Mouse (Mus musculus) Patski (cell line): ENCODE data around the gene Rnd3. TPM values are rescaled to one million over a fixed set of nuclear protein-coding genes. Genes with fewer than 3 reads are reported as not detected.

Experiments used
- ATAC-seq: fragments of 100-300 bp; one replicate; pipeline ENCODE4 v1.8.0; 2021
- CTCF ChIA-PET: fragments of 350-600 bp; sonication (Branson Sonifier 250); formaldehyde crosslinking; loops from one replicate; lab custom pipeline; 2022; ENCODE audit warnings: inconsistent platforms; lab: Charles Lee
- POLR2A ChIA-PET: fragments of 350-600 bp; sonication (Branson Sonifier 250); formaldehyde crosslinking; loops from one replicate; lab custom pipeline; 2022; ENCODE audit warnings: antibody characterized with exemption, inconsistent platforms; lab: Charles Lee
- DNase-seq: peaks from one replicate; pipeline ENCODE4 v3.0.0-alpha.2; 2011; ENCODE audit warnings: low read depth, low spot score
- H3K27me3 ChIP-seq: fragments of 371-371 bp; one replicate; pipeline ENCODE4 v1.5.1; 2021
- CTCF ChIP-seq: fragments of 100-300 bp; IDR thresholded peaks from one replicate; pipeline ENCODE4 v1.5.1; 2021
- in situ Hi-C: fragments of 300-500 bp; cut with MboI; formaldehyde crosslinking; loops from 3 replicates; pipeline ENCODE4 v1.11.1; 2018; ENCODE audit warnings: low pct_unique_long_range_greater_than_20kb, mixed read lengths
- polyA plus RNA-seq: library from polyadenylated mRNA; unstranded; gene quantifications from one replicate; pipeline ENCODE4 v1.2.3, GENCODE M21; 2021

The Rnd3 gene
- polyA plus RNA-seq, 1 experiment from 2014 or later = 41.4 TPM

DNA sequence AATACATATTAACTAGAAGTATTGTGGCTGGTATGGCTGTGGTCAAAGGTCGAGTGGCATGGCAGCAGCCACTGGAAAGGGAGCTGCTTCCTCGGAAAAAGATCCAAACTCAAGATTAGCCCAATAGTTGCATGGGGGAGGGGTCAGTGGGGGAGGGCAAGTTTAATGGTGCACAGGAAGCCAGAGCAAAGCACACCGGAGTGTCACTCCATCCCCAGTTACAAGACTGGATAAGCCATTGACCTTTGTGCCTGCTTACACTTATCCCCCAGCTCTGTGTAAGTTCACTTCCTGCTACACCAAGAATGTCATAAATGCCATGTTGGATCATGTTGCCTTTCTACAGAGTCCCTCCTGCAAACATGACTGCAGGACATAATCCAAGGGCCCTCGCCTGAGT is 11.2 kb downstream of the Rnd3 start:
- ATAC-seq = no peak
- POLR2A ChIA-PET = interaction anchor here (0.6 to 0.8 kb wide), 3 partner anchors 9 to 672 kb away, joined by 3 to 4 read pairs (median 3); no protein-coding TSS in a partner anchor
- CTCF ChIA-PET = interaction anchor here (1.6 kb wide), 1 partner anchor 12 kb away, joined by 5 read pairs; no protein-coding TSS in a partner anchor
- TF ChIP-seq CTCF = no peak
- in situ Hi-C loops = loop anchor here (25.0 kb wide), 1 partner anchor 1225 kb away; no protein-coding TSS in a partner anchor
- H3K27me3 ChIP-seq = no peaks in the 10 kb centered on the region
- no peak for DNase-seq

DNA sequence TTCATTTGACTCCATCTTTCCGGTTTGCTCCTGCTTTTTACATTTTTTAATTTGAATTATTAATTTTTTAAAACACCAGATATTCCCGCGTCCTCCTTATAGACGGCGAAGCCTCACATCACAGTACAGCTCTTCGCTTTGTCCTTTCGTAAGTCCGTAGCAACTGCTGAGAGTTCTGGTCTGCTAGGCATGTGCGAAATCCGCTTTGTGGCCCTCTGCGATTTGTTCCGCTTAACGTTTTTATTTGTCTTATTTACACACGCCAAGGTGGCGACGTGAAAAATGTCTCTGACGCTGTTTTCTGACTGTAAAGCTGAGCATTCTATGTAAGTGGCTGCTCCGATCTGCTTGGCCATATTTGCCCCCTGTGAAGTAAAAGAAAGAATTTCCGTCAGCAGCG is 16.7 kb downstream of the Rnd3 start:
- no peaks in the 10 kb centered on the region for H3K27me3 ChIP-seq
- no peak for TF ChIP-seq CTCF
- DNase-seq = no peak
- in situ Hi-C loops = loop anchor here (25.0 kb wide), 1 partner anchor 1220 kb away; no protein-coding TSS in a partner anchor
- CTCF ChIA-PET = interaction anchor here (1.4 to 1.5 kb wide), 2 partner anchors 10 to 13 kb away, joined by 3 read pairs; no protein-coding TSS in a partner anchor
- POLR2A ChIA-PET = interaction anchor here (1.0 to 1.6 kb wide), 2 partner anchors 11 to 14 kb away, joined by 3 to 5 read pairs; no protein-coding TSS in a partner anchor
- no peak for ATAC-seq

DNA sequence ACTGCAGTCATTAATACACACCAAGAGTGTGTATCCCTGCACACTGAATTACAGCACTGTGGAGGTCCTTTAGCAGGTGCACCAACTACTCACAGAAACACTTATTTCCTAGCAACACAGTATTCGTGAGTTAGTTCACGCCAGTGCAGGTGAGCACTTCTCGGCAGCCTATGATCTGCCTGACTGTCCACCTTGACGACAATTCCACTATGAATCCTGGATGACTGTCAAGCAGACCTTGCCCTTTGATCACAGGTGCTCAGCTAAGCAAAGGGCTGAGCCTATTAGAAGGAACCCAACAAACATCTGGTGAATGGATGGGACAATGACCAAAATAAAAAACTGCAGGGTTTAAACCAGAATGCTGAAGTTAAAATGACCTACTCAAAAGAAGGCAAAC is 20.8 kb downstream of the Rnd3 start:
- in situ Hi-C loops = loop anchor here (25.0 kb wide), 1 partner anchor 1216 kb away; no protein-coding TSS in a partner anchor
- TF ChIP-seq CTCF = no peak
- ChIA-PET CTCF (no interaction called here), POLR2A (no interaction called here)
- no peaks in the 10 kb centered on the region for H3K27me3 ChIP-seq
- ATAC-seq = no peak
- no peak for DNase-seq

DNA sequence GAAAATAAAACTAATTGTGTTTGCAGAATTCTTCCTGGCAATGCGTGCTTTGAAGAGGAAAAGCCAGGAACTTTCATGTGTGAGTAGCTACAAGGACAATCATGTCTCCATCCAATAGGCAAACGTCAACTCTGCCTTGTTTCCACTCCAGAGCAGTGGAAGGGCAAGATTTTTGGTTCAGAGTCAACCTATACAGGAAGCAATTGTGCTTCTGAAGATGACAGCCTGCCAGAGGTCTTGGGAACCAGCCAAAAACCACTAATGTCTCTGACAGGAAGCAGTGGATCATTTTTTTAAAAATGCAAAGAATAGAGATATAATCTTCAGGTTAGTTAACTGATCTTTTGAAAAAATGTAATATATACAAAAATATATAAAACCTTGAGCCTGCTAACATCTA is 38.6 kb downstream of the Rnd3 start:
- CTCF ChIA-PET = no interaction called here
- DNase-seq = no peak
- ATAC-seq = no peak
- in situ Hi-C loops = no loop called here
- no peak for TF ChIP-seq CTCF
- POLR2A ChIA-PET = no interaction called here
- no peaks in the 10 kb centered on the region for H3K27me3 ChIP-seq

DNA sequence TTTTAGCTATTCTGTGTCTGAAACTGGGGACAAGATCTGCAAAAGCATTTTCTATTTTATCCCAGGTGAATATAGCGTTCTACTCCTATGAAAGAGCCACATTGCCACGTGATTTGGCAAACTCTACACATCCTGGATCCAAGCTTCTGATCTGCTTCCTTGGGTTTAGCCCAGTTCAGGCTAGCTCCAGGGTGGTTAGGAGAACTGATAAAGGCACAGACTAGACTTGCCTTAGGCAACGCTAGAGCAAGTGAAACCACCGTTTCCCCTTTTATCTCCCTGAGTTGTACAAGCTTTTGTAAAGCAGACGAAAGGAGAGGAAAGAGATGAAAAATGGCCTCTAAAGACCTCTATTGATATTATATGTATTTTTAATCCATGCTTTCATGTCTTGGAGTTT is 40.3 kb downstream of the Rnd3 start:
- no peaks in the 10 kb centered on the region for H3K27me3 ChIP-seq
- in situ Hi-C loops = no loop called here
- ATAC-seq (no peak), DNase-seq (no peak)
- CTCF ChIA-PET = no interaction called here
- no peak for TF ChIP-seq CTCF
- POLR2A ChIA-PET = interaction anchor here (0.6 kb wide), 1 partner anchor 12 kb away, joined by 3 read pairs; no protein-coding TSS in a partner anchor

DNA sequence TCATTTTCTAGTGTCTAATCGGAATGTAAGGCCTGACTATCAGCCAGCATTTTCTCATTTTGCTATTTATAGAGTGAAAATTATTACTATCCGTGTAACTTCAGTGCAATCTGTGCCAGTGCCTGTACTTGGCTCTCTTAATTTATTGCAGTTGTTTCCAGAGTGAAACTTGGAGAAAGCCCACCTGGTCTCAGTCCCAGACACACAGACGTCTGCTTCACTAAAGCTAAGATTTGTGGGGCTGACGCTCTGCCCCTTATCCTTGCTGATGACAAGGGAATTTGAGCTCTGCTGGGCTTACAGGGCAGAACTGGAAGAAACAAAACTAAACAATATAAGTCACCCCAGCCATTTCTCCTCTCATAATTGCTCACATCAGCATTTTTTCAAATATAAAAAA is 47.7 kb downstream of the Rnd3 start:
- CTCF ChIA-PET = no interaction called here
- no peak for ATAC-seq

DNA sequence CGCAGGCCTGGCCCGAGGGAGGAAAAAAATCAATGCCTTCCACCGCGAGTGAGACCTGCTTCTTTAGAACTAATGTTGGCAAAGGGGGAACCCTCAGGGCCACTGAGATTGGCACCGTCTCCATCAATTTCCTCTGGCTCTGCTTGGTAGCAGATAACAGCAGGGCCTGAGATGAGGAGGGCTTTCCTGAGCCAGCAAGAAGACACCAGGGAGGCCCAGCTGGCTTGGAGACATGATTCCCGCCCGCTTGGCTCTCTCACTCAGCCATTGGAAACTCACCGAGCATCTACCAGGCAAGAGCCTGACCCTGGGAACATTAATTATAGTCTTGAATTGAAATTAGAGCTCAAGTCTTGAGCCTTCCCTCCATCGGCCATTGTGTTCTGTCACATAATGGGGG is 48.9 kb downstream of the Rnd3 start:
- ATAC-seq = no peak
- no peak for TF ChIP-seq CTCF
- in situ Hi-C loops = no loop called here

More for the DNA sequence above, 47.7 kb downstream of the Rnd3 start:
- no peak for DNase-seq
- in situ Hi-C loops = no loop called here
- no peaks in the 10 kb centered on the region for H3K27me3 ChIP-seq
- no peak for TF ChIP-seq CTCF
- POLR2A ChIA-PET = no interaction called here

DNA sequence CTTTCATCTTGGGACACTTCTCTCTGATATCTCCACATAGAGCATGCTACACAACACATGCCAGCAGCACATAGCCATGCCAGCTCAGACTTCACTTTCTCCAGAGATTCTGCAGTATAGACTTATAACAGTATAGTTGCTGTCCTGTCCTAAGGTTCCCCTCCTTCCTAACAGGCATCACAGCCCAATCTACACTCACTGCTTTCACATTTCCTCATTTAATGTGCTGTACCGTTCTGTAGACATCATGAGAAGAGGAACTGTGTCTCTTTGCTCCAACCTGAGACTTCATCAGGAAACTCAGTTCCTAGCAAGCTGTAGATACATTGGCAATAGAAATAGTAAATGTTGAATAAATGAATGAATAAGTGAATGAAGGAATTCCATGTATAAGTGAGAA is 49.7 kb downstream of the Rnd3 start:
- DNase-seq = no peak
- no peaks in the 10 kb centered on the region for H3K27me3 ChIP-seq
- CTCF ChIA-PET = no interaction called here
- ATAC-seq = no peak
- no peak for TF ChIP-seq CTCF
- in situ Hi-C loops = no loop called here
- POLR2A ChIA-PET = no interaction called here

More for the DNA sequence above, 48.9 kb downstream of the Rnd3 start:
- no peaks in the 10 kb centered on the region for H3K27me3 ChIP-seq
- POLR2A ChIA-PET = no interaction called here
- CTCF ChIA-PET = no interaction called here
- no peak for DNase-seq

DNA sequence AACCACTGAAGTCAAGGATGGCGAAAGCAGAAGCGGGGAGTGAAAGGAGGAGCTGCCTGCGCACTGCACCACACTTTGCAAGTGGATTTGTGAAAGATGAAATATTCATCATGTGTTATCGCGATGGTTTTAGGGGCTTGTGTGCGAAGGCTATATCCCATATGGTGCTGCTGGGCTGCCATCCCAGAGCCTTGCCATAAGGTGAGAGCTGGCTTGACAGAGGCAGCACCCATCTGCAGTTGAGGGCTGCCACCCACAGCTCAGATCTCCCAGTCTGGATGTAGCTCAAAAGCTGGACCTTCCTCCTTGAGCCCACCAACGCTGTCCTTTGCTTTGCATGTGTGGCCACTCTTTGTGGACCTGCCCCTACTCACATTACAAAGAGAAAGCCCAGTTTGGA is 58.2 kb downstream of the Rnd3 start:
- no peak for TF ChIP-seq CTCF
- DNase-seq (no peak), ATAC-seq (no peak)
- H3K27me3 ChIP-seq = no peaks in the 10 kb centered on the region
- in situ Hi-C loops = no loop called here
- ChIA-PET POLR2A (interaction anchor here (1.0 kb wide), 1 partner anchor 9 kb away, joined by 3 read pairs; no protein-coding TSS in a partner anchor), CTCF (no interaction called here)

DNA sequence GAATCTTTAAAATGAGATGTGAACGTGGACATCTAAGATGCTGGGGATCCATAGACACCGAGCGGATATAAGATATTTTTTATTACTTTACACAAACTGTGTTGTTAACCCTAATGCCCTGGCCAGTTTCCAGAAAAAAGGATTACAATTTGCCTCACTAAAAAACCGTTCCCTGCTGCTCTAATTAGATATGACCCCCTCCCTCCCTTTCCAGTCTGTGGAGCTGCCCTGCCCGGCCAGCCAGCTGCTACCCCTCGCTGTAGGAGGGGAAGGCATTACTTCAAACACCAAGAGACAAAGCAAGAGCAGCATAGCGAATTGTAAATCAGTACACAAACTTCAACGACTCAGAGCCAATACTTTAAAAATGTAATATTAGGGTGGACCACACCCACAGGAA is 58.9 kb downstream of the Rnd3 start:
- DNase-seq (no peak), ATAC-seq (no peak)
- ChIA-PET CTCF (no interaction called here), POLR2A (no interaction called here)
- no peak for TF ChIP-seq CTCF
- no peaks in the 10 kb centered on the region for H3K27me3 ChIP-seq
- in situ Hi-C loops = no loop called here

DNA sequence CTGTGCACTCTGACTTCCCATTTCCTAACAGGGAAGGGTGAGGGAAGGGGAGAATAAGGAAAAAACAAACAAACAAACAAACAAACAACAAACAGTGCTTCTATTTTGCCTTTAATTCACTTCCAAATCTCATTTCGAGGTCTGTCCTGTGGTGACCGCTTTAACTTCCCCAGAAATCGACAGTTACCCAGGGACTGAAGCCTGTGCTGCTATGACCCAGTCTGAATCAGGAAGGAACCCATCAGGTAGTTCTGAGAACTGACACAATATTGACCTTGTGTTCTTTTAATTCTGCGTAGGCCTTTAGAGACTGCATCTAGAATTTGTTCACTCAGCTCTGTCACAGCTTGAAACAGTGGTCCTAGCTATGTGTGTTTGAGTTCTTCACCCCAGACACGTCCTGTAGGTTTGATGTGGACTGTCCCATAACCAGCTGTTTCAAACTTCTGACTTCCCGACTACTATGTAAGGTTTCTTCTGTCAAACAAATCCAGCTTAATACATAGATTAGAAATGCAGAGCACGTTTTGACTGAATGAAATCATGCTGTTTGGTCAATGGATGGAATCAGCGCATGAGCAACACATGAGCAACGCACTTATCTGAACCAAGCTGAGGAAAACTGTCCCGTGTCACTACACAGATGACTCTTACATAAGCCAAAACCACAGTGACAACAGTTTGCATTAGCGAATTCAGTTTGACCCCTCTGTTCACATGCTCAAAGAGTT is 59.9 kb downstream of the Rnd3 start:
- no peak for DNase-seq
- ATAC-seq = no peak
- in situ Hi-C loops = no loop called here
- H3K27me3 ChIP-seq = no peaks in the 10 kb centered on the region
- no peak for TF ChIP-seq CTCF
- ChIA-PET POLR2A (interaction anchor here (0.6 kb wide), 1 partner anchor 985 kb away, joined by 4 read pairs; no protein-coding TSS in a partner anchor), CTCF (no interaction called here)
